In genomic region chr5:147429535-147430305, GRCm38 (mm10) we compare ENCODE assay signal across 8 mouse cellular contexts. TPM values are rescaled to one million over a fixed set of nuclear protein-coding genes. Genes with fewer than 3 reads are reported as not detected.
DNase-seq lines count a peak whose midpoint lies in the region; ATAC-seq and TF ChIP-seq lines count a peak whose summit lies in the region.

TSS of gene Pan3 (plus strand) at chr5:147430161.

- peak within 1 kb of the TSS; percentile 78 for H3K4me2 ChIP-seq in heart, embryonic 11.5 days
- H3K4me2 ChIP-seq in kidney, embryonic 16.5 days (replicated peaks; ENCODE audit: low read depth, low read length) = peak within 1 kb of the TSS; percentile 78
- peak within 1 kb of the TSS; percentile 86 for H3K4me2 ChIP-seq in myocyte (ENCODE audit: low read depth)

- TF ChIP-seq POLR2A in liver, adult 2 months (IDR thresholded peaks at IDR 0.05; ENCODE audit: extremely low read depth, insufficient read depth, low read length) = peak; percentile 92
- peak; percentile 93 for TF ChIP-seq POLR2A in myocyte (IDR thresholded peaks at IDR 0.05; ENCODE audit: insufficient read length, low read depth)

- peak within 1 kb of the TSS; percentile 98 for H3ac ChIP-seq in myocyte (ENCODE audit: control insufficient read depth, insufficient read length)

- H3K79me2 ChIP-seq in liver, adult 2 months (ENCODE audit: control insufficient read depth, insufficient read depth, low read length) = peaks cover 32% of the 10 kb centered on the region
- H3K79me2 ChIP-seq in myocyte (ENCODE audit: control insufficient read depth, insufficient read depth) = peaks cover 37% of the 10 kb centered on the region

- DNase-seq in B cell, adult 2 months = peak; percentile 93 to 95
- peak; percentile 97 for DNase-seq in brain, adult 2 months (ENCODE audit: low read depth, low spot score)
- DNase-seq in liver, adult 2 months (ENCODE audit: extremely low read depth, low read depth, low spot score) = peak; percentile 74
- peak; percentile 94 for DNase-seq in splenic B cell, adult 2 months (ENCODE audit: low read depth, low spot score)

- H3K27ac ChIP-seq in heart, embryonic 11.5 days (ENCODE audit: low read depth, low read length) = peak within 1 kb of the TSS; percentile 98
- H3K27ac ChIP-seq in kidney, embryonic 16.5 days (ENCODE audit: low read length) = peak within 1 kb of the TSS; percentile 99
- peak within 1 kb of the TSS; percentile 99 for H3K27ac ChIP-seq in liver, adult 2 months (replicated peaks; ENCODE audit: insufficient read depth, low read depth, low read length)

- H3K9ac ChIP-seq in heart, embryonic 11.5 days (ENCODE audit: low read depth, low read length) = peak within 1 kb of the TSS; percentile 83
- peak within 1 kb of the TSS; percentile 96 for H3K9ac ChIP-seq in kidney, embryonic 16.5 days (replicated peaks; ENCODE audit: low read length)
- H3K9ac ChIP-seq in liver, adult 2 months (ENCODE audit: low read depth, low read length) = peak within 1 kb of the TSS; percentile 100

- no peaks in the 10 kb centered on the region for H3K9me3 ChIP-seq in heart, embryonic 11.5 days (replicated peaks; ENCODE audit: control insufficient read depth, low read length)
- no peaks in the 10 kb centered on the region for H3K9me3 ChIP-seq in kidney, embryonic 16.5 days (ENCODE audit: low read length)

- H3K27me3 ChIP-seq in heart, embryonic 11.5 days (ENCODE audit: control insufficient read depth, insufficient read depth, low read length) = no peaks in the 10 kb centered on the region
- no peaks in the 10 kb centered on the region for H3K27me3 ChIP-seq in kidney, embryonic 16.5 days (ENCODE audit: insufficient read depth, low read length)
- no peaks in the 10 kb centered on the region for H3K27me3 ChIP-seq in liver, adult 2 months (ENCODE audit: control insufficient read depth, insufficient read depth, low read length)
- no peaks in the 10 kb centered on the region for H3K27me3 ChIP-seq in myocyte (ENCODE audit: control insufficient read depth, insufficient read depth, insufficient read length)
- H3K27me3 ChIP-seq in splenic B cell, adult 2 months (ENCODE audit: control insufficient read depth, insufficient read depth, low read length, poor library complexity, severe bottlenecking) = no peaks in the 10 kb centered on the region

- ATAC-seq in erythroblast, adult 5-6 weeks (replicated peaks; ENCODE audit: low FRiP score, poor library complexity, severe bottlenecking) = peak; percentile 88
- ATAC-seq in heart, embryonic 11.5 days (replicated peaks; ENCODE audit: insufficient number of reproducible peaks, low FRiP score, low TSS enrichment) = peak; percentile 88
- peak; percentile 88 for ATAC-seq in kidney, embryonic 16.5 days (ENCODE audit: low FRiP score, low TSS enrichment)

- under 1% methylated on average over 48 of the region's 51 CpGs for WGBS in heart, embryonic 11.5 days (ENCODE audit: insufficient replicate concordance)
- WGBS in kidney, embryonic 16.5 days = 0% methylated on average over 40 of the region's 51 CpGs
- under 1% methylated on average over 51 of the region's 51 CpGs for WGBS in liver, adult 2 months

- peaks cover 17% of the 10 kb centered on the region for H3K4me1 ChIP-seq in heart, embryonic 11.5 days (ENCODE audit: control insufficient read depth, insufficient read depth, low read length)
- H3K4me1 ChIP-seq in kidney, embryonic 16.5 days (ENCODE audit: insufficient read depth, low read length) = peaks cover 31% of the 10 kb centered on the region
- peaks cover 18% of the 10 kb centered on the region for H3K4me1 ChIP-seq in liver, adult 2 months (ENCODE audit: control insufficient read depth, insufficient read depth, low read length)

- H3K36me3 ChIP-seq in heart, embryonic 11.5 days (ENCODE audit: control insufficient read depth, insufficient read depth, low read length) = 0 out of 2 replicates have a peak, but pooled peaks cover 2% of the 10 kb centered on the region
- no peaks in the 10 kb centered on the region for H3K36me3 ChIP-seq in kidney, embryonic 16.5 days (ENCODE audit: insufficient read depth, low read length)
- H3K36me3 ChIP-seq in liver, adult 2 months (ENCODE audit: control insufficient read depth, insufficient read depth, low read length) = no peaks in the 10 kb centered on the region
- H3K36me3 ChIP-seq in myocyte (ENCODE audit: control insufficient read depth, insufficient read depth) = no peaks in the 10 kb centered on the region
- no peaks in the 10 kb centered on the region for H3K36me3 ChIP-seq in splenic B cell, adult 2 months (ENCODE audit: control insufficient read depth, insufficient read depth, low read length, poor library complexity, severe bottlenecking)

- no peak for TF ChIP-seq CTCF in liver, adult 2 months (IDR thresholded peaks at IDR 0.05; ENCODE audit: low read depth, low read length)

- peak within 1 kb of the TSS; percentile 84 for H3K4me3 ChIP-seq in heart, embryonic 11.5 days (ENCODE audit: low read depth, low read length)
- H3K4me3 ChIP-seq in kidney, embryonic 16.5 days (ENCODE audit: low read length) = peak within 1 kb of the TSS; percentile 98
- H3K4me3 ChIP-seq in liver, adult 2 months (ENCODE audit: insufficient read depth, low read depth, low read length) = peak within 1 kb of the TSS; percentile 87
- H3K4me3 ChIP-seq in myocyte = peak within 1 kb of the TSS; percentile 51

TF ChIP-seq in myocyte, 11 proteins besides CTCF, POLR2A, EP300 and RAD21:
- TF ChIP-seq SRF (IDR thresholded peaks at IDR 0.05; ENCODE audit: control insufficient read depth, insufficient read length, low read depth) = no peak
- TF ChIP-seq TCF12 (IDR thresholded peaks at IDR 0.05; ENCODE audit: insufficient read depth, poor library complexity, severe bottlenecking) = no peak
- TF ChIP-seq REST (IDR thresholded peaks at IDR 0.05; ENCODE audit: insufficient read depth, insufficient read length) = no peak
- no peak for TF ChIP-seq MAX (IDR thresholded peaks at IDR 0.05; ENCODE audit: low read depth)
- TF ChIP-seq CEBPB (IDR thresholded peaks at IDR 0.05; ENCODE audit: insufficient read depth, poor library complexity, severe bottlenecking) = no peak
- TF ChIP-seq POLR2AphosphoS2 (IDR thresholded peaks at IDR 0.05; ENCODE audit: insufficient read length, low read depth) = peak; percentile 85
- TF ChIP-seq MYOG (IDR thresholded peaks at IDR 0.05; ENCODE audit: control insufficient read depth in 1 of 3, insufficient read depth in 1 of 3, insufficient read length in 2 of 3, low read depth in 2 of 3) = peak in 1 of 3 experiments; percentile 24

RNA-seq across cellular contexts. Expression of gene Pan3, which starts in this region (rescaled TPM):
- 263 and 430 TPM in 2 replicates for total RNA-seq in erythroblast, adult 5-6 weeks (2015; ENCODE audit: low replicate concordance)
- 228 and 241 TPM in 2 replicates for total RNA-seq in erythroblast, adult 5-6 weeks (2017; ENCODE audit: low replicate concordance)
- 43.7 and 54.9 TPM in 2 replicates for polyA plus RNA-seq in heart, embryonic 11.5 days (2014; fragmentation: Nextera tagmentation; extraction: Ambion mirVana)
- 61.2 and 72.9 TPM in 2 replicates for polyA plus RNA-seq in kidney, embryonic 16.5 days (2015; fragmentation: Nextera tagmentation; extraction: Ambion mirVana)
- total RNA-seq in liver, adult 2 months (2014; rRNA removed) = 42.7 and 47.1 TPM in 2 replicates
- polyA plus RNA-seq in liver, adult 2 months (2012; rRNA removed) = 6.9 and 11.6 TPM in 2 replicates
- 10.9 TPM for polyA plus RNA-seq in myocyte (2012; fragmentation: generic; extraction: Trizol)

Comparison
In these comparisons a context has a peak if more than half of its experiments do, and no peak if none do; other contexts are left out.
1. Peak in every context shown above with its lines: DNase-seq, ATAC-seq, H3K4me3 ChIP-seq and H3K27ac ChIP-seq.